Mouse (Mus musculus): ENCODE measurements around the gene Map1lc3b.

DNA sequence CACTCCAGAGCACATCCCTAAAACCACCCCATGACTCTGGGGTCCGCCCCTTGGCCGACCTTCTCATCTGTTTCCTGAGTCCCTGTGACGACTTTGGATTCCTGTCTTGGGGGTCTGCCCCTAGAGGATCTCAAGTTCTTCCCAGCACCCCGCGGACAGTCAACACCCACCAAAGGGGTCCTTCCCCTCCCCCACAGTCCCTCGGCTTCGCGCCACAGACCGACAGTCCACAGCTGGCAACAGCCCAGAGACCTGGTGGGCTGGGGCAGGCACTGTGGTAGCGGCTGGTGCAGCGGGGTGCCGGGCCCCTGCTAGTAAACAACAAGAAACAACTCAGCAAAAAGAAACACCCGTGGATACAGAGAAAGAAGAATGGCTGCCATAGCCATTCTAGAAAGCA lies 47.3 kb upstream of the Map1lc3b start:
- TF ChIP-seq CTCF (IDR thresholded peaks at IDR 0.05; ENCODE audit: control insufficient read depth, insufficient read depth, insufficient replicate concordance, low read depth, low read length) = no peak
- no peak for TF ChIP-seq POLR2A (IDR thresholded peaks at IDR 0.05; ENCODE audit: control insufficient read depth, low read depth, low read length)

Measured in testis, adult 2 months (tissue).